Mouse (Mus musculus) olfactory bulb, adult 2 months (tissue): ENCODE data around the gene Itih3. TPM values are rescaled to one million over a fixed set of nuclear protein-coding genes. Genes with fewer than 3 reads are reported as not detected.

ENCODE experiments used
- H3K27ac ChIP-seq: fragments of 200-500 bp; 2 replicates; pipeline ENCODE4 v1.5.1; 2012; ENCODE audit warnings: low read depth, low read length; ENCODE audit not compliant: insufficient read depth
- H3K4me1 ChIP-seq: fragments of 200-500 bp; 2 replicates; pipeline ENCODE4 v1.6.1; 2012; ENCODE audit warnings: low read length; ENCODE audit not compliant: control insufficient read depth, insufficient read depth
- H3K4me3 ChIP-seq: fragments of 200-500 bp; 2 replicates; pipeline ENCODE4 v1.5.1; 2012; ENCODE audit warnings: mild to moderate bottlenecking, low read depth, low read length, moderate library complexity; ENCODE audit not compliant: insufficient read depth
- CTCF ChIP-seq: fragments of 200-500 bp; IDR thresholded peaks from 2 replicates; pipeline ENCODE4 v1.5.1; 2012; ENCODE audit warnings: low read depth, mild to moderate bottlenecking, low read length, moderate library complexity; ENCODE audit not compliant: insufficient read depth
- POLR2A ChIP-seq: fragments of 200-500 bp; IDR thresholded peaks from 2 replicates; pipeline ENCODE4 v1.6.1; 2012; ENCODE audit warnings: mild to moderate bottlenecking, low read depth, low read length, moderate library complexity; ENCODE audit not compliant: insufficient read depth
- WGBS: fragments of 180-500 bp; shearing (Covaris S2); methylation state at CpG from one replicate; pipeline ENCODE4 v1.1.7; 2018; 5-methylcytosine and 5-hydroxymethylcytosine counted together
- polyA plus RNA-seq: library from polyadenylated mRNA; stranded (reverse); fragments of >200 nt; gene quantifications from 2 replicates; pipeline ENCODE4 v1.2.4, GENCODE M21; 2012; ENCODE audit warnings: low replicate concordance; ENCODE audit not compliant: missing spikeins, insufficient read depth, insufficient read length

The Itih3 gene
- polyA plus RNA-seq, 1 experiment = not detected

DNA sequence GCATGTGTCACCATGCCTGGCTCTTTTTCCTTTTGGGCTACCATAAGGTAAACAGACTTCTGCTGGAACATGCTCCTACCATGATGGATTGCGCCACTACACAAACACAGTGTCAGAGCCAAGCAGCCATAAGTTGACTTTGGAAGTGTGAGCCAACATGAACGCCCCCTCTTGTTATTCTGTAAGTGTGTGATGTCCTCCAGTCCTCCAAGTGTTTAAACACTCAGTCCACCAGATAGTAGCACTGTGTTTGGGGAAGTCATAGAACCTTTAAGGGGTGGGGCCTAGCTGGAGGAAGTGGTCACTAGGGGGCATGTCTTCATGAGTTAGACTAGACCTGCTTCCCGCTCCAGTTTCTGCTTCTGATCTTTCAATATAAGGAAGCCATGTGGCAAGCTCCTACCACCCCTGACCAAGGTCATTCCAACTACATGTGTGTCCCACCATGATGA, 15.7 kb downstream of the Itih3 start:
- H3K4me3 ChIP-seq = no peak overlapping the region
- H3K27ac ChIP-seq = no peak overlapping the region
- WGBS = 91% methylated on average over 3 of the region's 3 CpGs
- TF ChIP-seq POLR2A (no peak), CTCF (no peak)
- H3K4me1 ChIP-seq = no peaks in the 10 kb centered on the region; the same call in 1 of the 2 replicates

DNA sequence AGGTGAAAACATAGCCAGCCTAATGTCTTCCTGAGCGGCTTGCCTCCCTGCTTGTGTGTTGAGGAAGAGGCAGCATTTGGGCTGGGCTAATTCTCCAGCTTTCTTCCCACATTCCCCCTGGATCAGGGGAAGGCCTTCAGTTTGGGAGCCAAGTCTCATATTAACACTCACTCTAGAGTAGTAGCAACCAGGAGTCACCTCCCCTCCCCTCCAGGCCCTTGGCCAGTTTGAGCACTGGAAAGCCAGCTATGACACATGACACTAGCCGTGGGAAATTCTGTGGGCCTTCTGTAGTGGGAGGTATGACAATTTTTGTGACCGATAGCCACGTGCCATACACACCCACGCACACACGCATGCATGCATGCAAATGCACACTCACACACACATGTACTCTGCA, 17.6 kb downstream of the Itih3 start:
- 88% methylated on average over 6 of the region's 6 CpGs for WGBS
- Histone ChIP-seq H3K4me3 (no peak overlapping the region), H3K27ac (no peak overlapping the region), H3K4me1 (no peaks in the 10 kb centered on the region; the same call in 1 of the 2 replicates)
- TF ChIP-seq POLR2A (no peak), CTCF (no peak)

GRCm38 (mm10) chr14:30904307-30904706, 19.3 kb downstream of the Itih3 start:
- no peak overlapping the region for H3K4me3 ChIP-seq
- WGBS = 78% methylated on average over 8 of the region's 8 CpGs
- no peak for TF ChIP-seq POLR2A
- no peak for TF ChIP-seq CTCF
- no peak overlapping the region for H3K27ac ChIP-seq
- H3K4me1 ChIP-seq = no peaks in the 10 kb centered on the region; the same call in 1 of the 2 replicates

GRCm38 (mm10) chr14:30903036-30903435, 20.5 kb downstream of the Itih3 start:
- H3K27ac ChIP-seq = no peak overlapping the region
- TF ChIP-seq POLR2A = no peak
- TF ChIP-seq CTCF = no peak
- 69% methylated on average over 3 of the region's 3 CpGs for WGBS
- H3K4me1 ChIP-seq = no peaks in the 10 kb centered on the region; the same call in 1 of the 2 replicates
- H3K4me3 ChIP-seq = no peak overlapping the region

- Histone ChIP-seq H3K27ac (no peak overlapping the region), H3K4me3 (no peak overlapping the region), H3K4me1 (no peaks in the 10 kb centered on the region; the same call in 1 of the 2 replicates)
- 87% methylated on average over 5 of the region's 5 CpGs for WGBS
- TF ChIP-seq CTCF = no peak
- no peak for TF ChIP-seq POLR2A
Measured at GRCm38 (mm10) chr14:30902628-30903027, 20.9 kb downstream of the Itih3 start.

- TF ChIP-seq CTCF (no peak), POLR2A (no peak)
- H3K4me1 ChIP-seq = no peaks in the 10 kb centered on the region; the same call in 1 of the 2 replicates
- WGBS = 27% methylated on average over 3 of the region's 3 CpGs
- no peak overlapping the region for H3K27ac ChIP-seq
- H3K4me3 ChIP-seq = no peak overlapping the region
Measured at GRCm38 (mm10) chr14:30899972-30900371, 23.6 kb downstream of the Itih3 start.

- 10% methylated on average over 8 of the region's 9 CpGs for WGBS
- peaks cover 8% of the 10 kb centered on the region for H3K4me1 ChIP-seq
- H3K4me3 ChIP-seq = no peak overlapping the region
- TF ChIP-seq CTCF (no peak), POLR2A (no peak)
- H3K27ac ChIP-seq = no peak overlapping the region
Measured at GRCm38 (mm10) chr14:30888271-30888732, 35.3 kb downstream of the Itih3 start.

DNA sequence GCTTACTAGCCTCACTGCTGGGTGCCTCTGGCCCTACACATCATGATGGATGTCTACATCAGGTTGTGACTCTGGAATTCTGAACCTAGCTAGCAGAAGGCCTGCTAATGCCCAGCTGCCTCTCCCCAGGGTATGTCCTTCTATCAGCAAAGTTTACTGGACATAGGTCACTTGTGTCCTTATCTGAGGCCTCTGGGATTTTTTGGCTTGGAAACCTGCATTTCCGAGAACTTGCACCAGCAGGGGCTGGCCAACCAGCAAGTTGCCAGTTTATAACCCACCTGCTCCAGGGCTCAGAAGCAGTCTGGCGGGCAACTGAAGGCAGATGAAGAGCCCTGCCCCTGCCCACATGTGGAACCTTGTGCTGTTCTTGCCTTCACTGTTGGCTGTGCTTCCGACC, 37.4 kb downstream of the Itih3 start, which contains the start of gene Itih4:
TSS of gene Itih4 (plus strand) at position 273 of the 400 bp plus-strand sequence.
- Histone ChIP-seq H3K4me1 (peaks cover 14% of the 10 kb centered on the region), H3K4me3 (no peak within 1 kb of the TSS), H3K27ac (no peak within 1 kb of the TSS)
- TF ChIP-seq POLR2A (no peak), CTCF (no peak)
- WGBS = 92% methylated on average over 3 of the region's 3 CpGs

- H3K4me3 ChIP-seq = no peak overlapping the region
- H3K27ac ChIP-seq = no peak overlapping the region
- H3K4me1 ChIP-seq = peaks cover 14% of the 10 kb centered on the region
- no peak for TF ChIP-seq POLR2A
- TF ChIP-seq CTCF = no peak
- WGBS = 17% methylated on average over 3 of the region's 3 CpGs
Measured at GRCm38 (mm10) chr14:30885298-30885697, 38.3 kb downstream of the Itih3 start.
